ENCODE assay signal across 12 mouse cellular contexts in genomic region chr11:115716410-115717338, GRCm38 (mm10). TPM values are rescaled to one million over a fixed set of nuclear protein-coding genes. Genes with fewer than 3 reads are reported as not detected.
A peak's percentile ranks its signal among the peaks of the same experiment; 100 is the strongest.
DNase-seq lines count a peak whose midpoint lies in the region; ATAC-seq lines count a peak whose summit lies in the region.
"Had no signal": no experiment of that assay in that cellular context is flagged by ENCODE, and none has a peak within 500 bp of the region (broad histone marks: within the 10 kb centered on the region; RNA-seq: fewer than 3 reads in every experiment).

No protein-coding gene starts in this region.

- H3K27ac ChIP-seq in hindbrain, embryonic 16.5 days (ENCODE audit: low read depth, low read length) = no peak overlapping the region
- H3K27ac ChIP-seq: embryonic facial prominence, embryonic 13.5 days had no signal

- H3K9ac ChIP-seq in hindbrain, embryonic 16.5 days (ENCODE audit: low read depth, low read length) = no peak overlapping the region
- H3K9ac ChIP-seq: embryonic facial prominence, embryonic 13.5 days had no signal

- H3K9me3 ChIP-seq in hindbrain, embryonic 16.5 days (ENCODE audit: control insufficient read depth, low read length) = no peaks in the 10 kb centered on the region
- H3K9me3 ChIP-seq: embryonic facial prominence, embryonic 13.5 days had no signal

- H3K4me2 ChIP-seq in hindbrain, embryonic 16.5 days (ENCODE audit: low read length) = no peak overlapping the region
- H3K4me2 ChIP-seq: embryonic facial prominence, embryonic 13.5 days had no signal

- H3K4me1 ChIP-seq in hindbrain, embryonic 16.5 days (ENCODE audit: control insufficient read depth, insufficient read depth, low read depth, low read length) = no peaks in the 10 kb centered on the region
- H3K4me1 ChIP-seq: embryonic facial prominence, embryonic 13.5 days had no signal

- ATAC-seq in erythroblast, adult 5-6 weeks (replicated peaks; ENCODE audit: low FRiP score, poor library complexity, severe bottlenecking) = peak; percentile 47
- peak; percentile 36 for ATAC-seq in megakaryocyte-erythroid progenitor cell, adult 5-6 weeks (replicated peaks; ENCODE audit: low FRiP score, low TSS enrichment, poor library complexity, severe bottlenecking)
- no peak for ATAC-seq in hindbrain, embryonic 16.5 days
- ATAC-seq: Patski had no signal

- no peaks in the 10 kb centered on the region; the same call in 1 of the 2 replicates for H3K27me3 ChIP-seq in hindbrain, embryonic 16.5 days (replicated peaks; ENCODE audit: control insufficient read depth, insufficient read depth, low read length)
- H3K27me3 ChIP-seq: embryonic facial prominence, embryonic 13.5 days; Patski had no signal

- intact Hi-C loops in left cerebral cortex, postnatal 4 days (cut with DNase I) = no loop called here

- H3K36me3 ChIP-seq in hindbrain, embryonic 16.5 days (ENCODE audit: control insufficient read depth, insufficient read depth, low read length) = no peaks in the 10 kb centered on the region
- H3K36me3 ChIP-seq: embryonic facial prominence, embryonic 13.5 days had no signal

- H3K4me3 ChIP-seq in hindbrain, embryonic 16.5 days (ENCODE audit: low read length) = no peak overlapping the region
- H3K4me3 ChIP-seq: embryonic facial prominence, embryonic 13.5 days had no signal

- 80% methylated on average over 15 of the region's 15 CpGs for WGBS in hindbrain, embryonic 16.5 days

- peak; percentile 43 to 55 for DNase-seq in kidney, postnatal 36 days
- no peak for DNase-seq in kidney, postnatal 10 days
- peak; percentile 39 for DNase-seq in thymus, postnatal 14 days
- DNase-seq in left cerebral cortex, postnatal 4 days = no peak
- no peak for DNase-seq in cerebellum, postnatal 10 days
- DNase-seq: gastrocnemius, postnatal 14 days; heart, postnatal 36 days had no signal

RNA-seq across cellular contexts. Expression of gene Grb2, which starts 8.3 kb away (rescaled TPM):
- 27.4 and 34.4 TPM in 2 replicates for total RNA-seq in erythroblast, adult 5-6 weeks (2015; ENCODE audit: low replicate concordance)
- total RNA-seq in erythroblast, adult 5-6 weeks (2017; ENCODE audit: low replicate concordance) = 12.0 and 21.9 TPM in 2 replicates
- total RNA-seq in megakaryocyte-erythroid progenitor cell, adult 5-6 weeks (2014; fragmentation: Nextera tagmentation) = 70.1 and 74.4 TPM in 2 replicates
- total RNA-seq in megakaryocyte-erythroid progenitor cell, adult 5-6 weeks (2017) = 40.7 and 73.1 TPM in 2 replicates
- 100 to 1,000 TPM; 218 to 220 TPM for total RNA-seq in left cerebral cortex, postnatal 4 days (2021)
- 183 and 193 TPM in 2 replicates for polyA plus RNA-seq in hindbrain, embryonic 16.5 days (2015; fragmentation: Nextera tagmentation; extraction: Ambion mirVana)

RNA-seq across cellular contexts. Expression of gene Tmem94, which starts 48.6 kb away (rescaled TPM):
- total RNA-seq in erythroblast, adult 5-6 weeks (2015; ENCODE audit: low replicate concordance) = 5.6 and 8.5 TPM in 2 replicates
- 8.7 and 13.5 TPM in 2 replicates for total RNA-seq in erythroblast, adult 5-6 weeks (2017; ENCODE audit: low replicate concordance)
- total RNA-seq in megakaryocyte-erythroid progenitor cell, adult 5-6 weeks (2014; fragmentation: Nextera tagmentation) = 29.0 and 44.6 TPM in 2 replicates
- 15.1 and 31.5 TPM in 2 replicates for total RNA-seq in megakaryocyte-erythroid progenitor cell, adult 5-6 weeks (2017)
- 10 to 100 TPM; 37.3 to 44.1 TPM for total RNA-seq in left cerebral cortex, postnatal 4 days (2021)
- polyA plus RNA-seq in hindbrain, embryonic 16.5 days (2015; fragmentation: Nextera tagmentation; extraction: Ambion mirVana) = 22.0 and 29.0 TPM in 2 replicates

Comparison
In these comparisons a context has a peak if more than half of its experiments do, and no peak if none do; other contexts are left out.
1. DNase-seq: peak in kidney, postnatal 36 days (2 of 2) and thymus, postnatal 14 days (single experiment); none in kidney, postnatal 10 days (single experiment), left cerebral cortex, postnatal 4 days (single experiment) and cerebellum, postnatal 10 days (0 of 2).